Mouse (Mus musculus): ENCODE measurements around the gene Zglp1. TPM values are rescaled to one million over a fixed set of nuclear protein-coding genes. Genes with fewer than 3 reads are reported as not detected.

Zglp1 gene
- total and polyA plus RNA-seq, 2 experiments = 0.39 TPM; not detected in 1

DNA sequence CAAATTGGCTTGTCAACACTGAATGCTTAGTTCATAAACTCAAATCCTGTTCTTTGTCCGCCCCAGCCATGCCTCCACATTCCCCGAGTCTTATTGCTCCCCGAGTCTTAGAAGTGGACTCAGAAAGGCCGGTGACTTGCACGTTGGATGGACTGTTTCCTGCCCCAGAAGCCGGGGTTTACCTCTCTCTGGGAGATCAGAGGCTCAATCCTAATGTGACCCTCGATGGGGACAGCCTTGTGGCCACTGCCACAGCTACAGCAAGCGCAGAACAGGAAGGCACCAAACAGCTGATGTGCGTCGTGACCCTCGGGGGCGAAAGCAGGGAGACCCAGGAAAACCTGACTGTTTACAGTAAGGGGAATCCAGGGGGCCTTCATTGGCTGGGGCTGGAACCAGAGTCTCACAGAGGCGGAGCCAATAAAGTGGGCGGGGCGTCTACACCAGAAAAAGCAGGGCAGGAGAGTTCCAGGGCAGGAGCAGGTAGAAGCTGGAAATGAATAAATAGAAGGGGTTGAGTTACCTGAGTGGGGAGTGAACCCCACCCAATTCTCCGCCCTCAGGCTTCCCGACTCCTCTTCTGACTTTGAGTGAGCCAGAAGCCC, 32.3 kb downstream of the Zglp1 start:
- DNase-seq (ENCODE audit: extremely low read depth, low read depth, low spot score) = no peak
- no peaks in the 10 kb centered on the region for H3K79me2 ChIP-seq (ENCODE audit: control insufficient read depth, insufficient read depth, low read length)
- 15% methylated on average over 17 of the region's 17 CpGs for WGBS

GRCm38 (mm10) chr9:21033136-21033535, 33.8 kb downstream of the Zglp1 start:
- peak; percentile 82 for DNase-seq (ENCODE audit: extremely low read depth, low read depth, low spot score)
- 1% methylated on average over 34 of the region's 34 CpGs for WGBS
- H3K4me1 ChIP-seq (ENCODE audit: control insufficient read depth, insufficient read depth, low read length) = peaks cover 24% of the 10 kb centered on the region
- TF ChIP-seq POLR2A (IDR thresholded peaks at IDR 0.05; ENCODE audit: extremely low read depth, insufficient read depth, low read length) (no peak), CTCF (IDR thresholded peaks at IDR 0.05; ENCODE audit: low read depth, low read length) (no peak)
- H3K27ac ChIP-seq (replicated peaks; ENCODE audit: insufficient read depth, low read depth, low read length) = no peak overlapping the region
- H3K79me2 ChIP-seq (ENCODE audit: control insufficient read depth, insufficient read depth, low read length) = no peaks in the 10 kb centered on the region
- H3K4me3 ChIP-seq (ENCODE audit: insufficient read depth, low read depth, low read length) = peak overlapping the region; percentile 60
- peak overlapping the region; percentile 59 for H3K9ac ChIP-seq (ENCODE audit: low read depth, low read length)
- H3K27me3 ChIP-seq (ENCODE audit: control insufficient read depth, insufficient read depth, low read length) = peaks cover 27% of the 10 kb centered on the region
- H3K36me3 ChIP-seq (ENCODE audit: control insufficient read depth, insufficient read depth, low read length) = no peaks in the 10 kb centered on the region

More for the DNA sequence above, 32.3 kb downstream of the Zglp1 start:
- no peak overlapping the region for H3K27ac ChIP-seq (replicated peaks; ENCODE audit: insufficient read depth, low read depth, low read length)
- peaks cover 30% of the 10 kb centered on the region for H3K27me3 ChIP-seq (ENCODE audit: control insufficient read depth, insufficient read depth, low read length)
- TF ChIP-seq POLR2A (IDR thresholded peaks at IDR 0.05; ENCODE audit: extremely low read depth, insufficient read depth, low read length) = no peak
- TF ChIP-seq CTCF (IDR thresholded peaks at IDR 0.05; ENCODE audit: low read depth, low read length) = no peak
- H3K9ac ChIP-seq (ENCODE audit: low read depth, low read length) = no peak overlapping the region
- H3K4me1 ChIP-seq (ENCODE audit: control insufficient read depth, insufficient read depth, low read length) = peaks cover 24% of the 10 kb centered on the region
- no peaks in the 10 kb centered on the region for H3K36me3 ChIP-seq (ENCODE audit: control insufficient read depth, insufficient read depth, low read length)
- no peak overlapping the region for H3K4me3 ChIP-seq (ENCODE audit: insufficient read depth, low read depth, low read length)

GRCm38 (mm10) chr9:21032491-21032890, 34.4 kb downstream of the Zglp1 start:
- peaks cover 24% of the 10 kb centered on the region for H3K4me1 ChIP-seq (ENCODE audit: control insufficient read depth, insufficient read depth, low read length)
- peaks cover 22% of the 10 kb centered on the region for H3K27me3 ChIP-seq (ENCODE audit: control insufficient read depth, insufficient read depth, low read length)
- TF ChIP-seq CTCF (IDR thresholded peaks at IDR 0.05; ENCODE audit: low read depth, low read length) (no peak), POLR2A (IDR thresholded peaks at IDR 0.05; ENCODE audit: extremely low read depth, insufficient read depth, low read length) (no peak)
- H3K79me2 ChIP-seq (ENCODE audit: control insufficient read depth, insufficient read depth, low read length) = no peaks in the 10 kb centered on the region
- WGBS = 4% methylated on average over 7 of the region's 7 CpGs
- peaks cover 2% of the 10 kb centered on the region; the same call in 1 of the 2 replicates for H3K36me3 ChIP-seq (ENCODE audit: control insufficient read depth, insufficient read depth, low read length)
- no peak for DNase-seq (ENCODE audit: extremely low read depth, low read depth, low spot score)
- no peak overlapping the region for H3K27ac ChIP-seq (replicated peaks; ENCODE audit: insufficient read depth, low read depth, low read length)
- H3K4me3 ChIP-seq (ENCODE audit: insufficient read depth, low read depth, low read length) = no peak overlapping the region
- no peak overlapping the region for H3K9ac ChIP-seq (ENCODE audit: low read depth, low read length)

- TF ChIP-seq POLR2A (IDR thresholded peaks at IDR 0.05; ENCODE audit: extremely low read depth, insufficient read depth, low read length) (no peak), CTCF (IDR thresholded peaks at IDR 0.05; ENCODE audit: low read depth, low read length) (no peak)
- Histone ChIP-seq H3K36me3 (ENCODE audit: control insufficient read depth, insufficient read depth, low read length) (peaks cover 2% of the 10 kb centered on the region; the same call in 1 of the 2 replicates), H3K27ac (replicated peaks; ENCODE audit: insufficient read depth, low read depth, low read length) (no peak within 1 kb of the TSS), H3K9ac (ENCODE audit: low read depth, low read length) (peak within 1 kb of the TSS; percentile 59), H3K79me2 (ENCODE audit: control insufficient read depth, insufficient read depth, low read length) (no peaks in the 10 kb centered on the region), H3K4me3 (ENCODE audit: insufficient read depth, low read depth, low read length) (peak within 1 kb of the TSS; percentile 60), H3K4me1 (ENCODE audit: control insufficient read depth, insufficient read depth, low read length) (peaks cover 24% of the 10 kb centered on the region), H3K27me3 (ENCODE audit: control insufficient read depth, insufficient read depth, low read length) (peaks cover 17% of the 10 kb centered on the region)
- 3% methylated on average over 35 of the region's 35 CpGs for WGBS
- no peak for DNase-seq (ENCODE audit: extremely low read depth, low read depth, low spot score)
These were observed 35.0 kb downstream of the Zglp1 start, which contains the start of gene Icam5 for GRCm38 (mm10) chr9:21031896-21032351. Gene Icam5, plus strand, starts transcription at chr9:21032073.

- Histone ChIP-seq H3K27ac (replicated peaks; ENCODE audit: insufficient read depth, low read depth, low read length) (no peak overlapping the region), H3K9ac (ENCODE audit: low read depth, low read length) (peak overlapping the region; percentile 31), H3K27me3 (ENCODE audit: control insufficient read depth, insufficient read depth, low read length) (peaks cover 12% of the 10 kb centered on the region), H3K79me2 (ENCODE audit: control insufficient read depth, insufficient read depth, low read length) (no peaks in the 10 kb centered on the region), H3K4me1 (ENCODE audit: control insufficient read depth, insufficient read depth, low read length) (peaks cover 23% of the 10 kb centered on the region), H3K4me3 (ENCODE audit: insufficient read depth, low read depth, low read length) (peak overlapping the region; percentile 58), H3K36me3 (ENCODE audit: control insufficient read depth, insufficient read depth, low read length) (peaks cover 2% of the 10 kb centered on the region; the same call in 1 of the 2 replicates)
- TF ChIP-seq POLR2A (IDR thresholded peaks at IDR 0.05; ENCODE audit: extremely low read depth, insufficient read depth, low read length) (no peak), CTCF (IDR thresholded peaks at IDR 0.05; ENCODE audit: low read depth, low read length) (no peak)
- DNase-seq (ENCODE audit: extremely low read depth, low read depth, low spot score) = no peak
- under 1% methylated on average over 36 of the region's 36 CpGs for WGBS
These were observed 35.5 kb downstream of the Zglp1 start for GRCm38 (mm10) chr9:21031251-21031895.
